Mouse (Mus musculus) embryonic facial prominence, embryonic 12.5 days (tissue): Measurements from ENCODE around the gene Rtn1. TPM values are rescaled to one million over a fixed set of nuclear protein-coding genes. Genes with fewer than 3 reads are reported as not detected.

Source experiments
- ATAC-seq: fragments of 200-750 bp; cut with Nextera tagmentation; 2 replicates; pipeline ENCODE4 v1.8.0; 2017; ENCODE audit not compliant: insufficient number of reproducible peaks, insufficient read depth, low FRiP score, low TSS enrichment
- H3K27ac ChIP-seq: fragments of 300-500 bp; sonication (generic); 2 replicates; pipeline ENCODE4 v1.5.1; 2016; ENCODE audit warnings: mild to moderate bottlenecking
- H3K27me3 ChIP-seq: fragments of 300-500 bp; sonication (generic); 2 replicates; pipeline ENCODE4 v1.6.1; 2016; ENCODE audit warnings: mild to moderate bottlenecking, moderate library complexity
- H3K36me3 ChIP-seq: fragments of 300-500 bp; sonication (generic); 2 replicates; pipeline ENCODE4 v1.6.1; 2016; ENCODE audit warnings: mild to moderate bottlenecking
- H3K4me1 ChIP-seq: fragments of 300-500 bp; sonication (generic); 2 replicates; pipeline ENCODE4 v1.6.1; 2016
- H3K4me2 ChIP-seq: fragments of 300-500 bp; sonication (generic); replicated peaks from 2 replicates; pipeline ENCODE4 v1.6.1; 2016; ENCODE audit warnings: mild to moderate bottlenecking, moderate library complexity
- H3K4me3 ChIP-seq: fragments of 300-500 bp; sonication (generic); 2 replicates; pipeline ENCODE4 v1.5.1; 2016; ENCODE audit warnings: mild to moderate bottlenecking
- H3K9ac ChIP-seq: fragments of 300-500 bp; sonication (generic); 2 replicates; pipeline ENCODE4 v1.6.1; 2016; ENCODE audit warnings: mild to moderate bottlenecking, moderate library complexity
- H3K9me3 ChIP-seq: fragments of 300-500 bp; sonication (generic); 2 replicates; pipeline ENCODE4 v1.6.1; 2016; ENCODE audit warnings: mild to moderate bottlenecking, moderate library complexity
- WGBS: fragments of 180-500 bp; shearing (Covaris S2); methylation state at CpG from one replicate; pipeline ENCODE4 v1.1.7; 2016; 5-methylcytosine and 5-hydroxymethylcytosine counted together
- polyA plus RNA-seq: library from polyadenylated mRNA; unstranded; fragments of >200 nt; fragmentation: Nextera tagmentation; extraction: Ambion mirVana; gene quantifications from 2 replicates; pipeline ENCODE4 v1.2.1, GENCODE M21; 2016

Gene Rtn1
- polyA plus RNA-seq, 1 experiment from 2014 or later, result 89.3 TPM

DNA sequence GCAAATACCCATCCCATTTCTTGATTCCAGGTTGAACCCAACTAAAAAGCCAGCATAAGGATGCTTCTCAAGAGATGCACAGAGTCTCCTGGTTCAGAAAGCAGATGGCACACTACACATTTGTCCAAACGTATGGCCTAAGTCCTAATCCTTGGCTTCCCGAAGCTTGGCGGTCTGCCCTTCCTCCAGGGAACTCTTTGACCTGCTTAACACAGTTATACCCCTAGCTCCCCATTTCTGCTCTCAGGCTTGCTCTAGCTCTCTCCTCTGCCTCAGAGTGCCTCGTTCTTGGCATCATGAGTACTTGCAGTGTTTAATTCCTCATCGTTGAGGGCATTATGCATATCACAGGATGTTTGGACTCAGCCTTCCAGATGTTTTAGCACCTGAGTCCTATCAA is 38.8 kb downstream of the Rtn1 start:
- Histone ChIP-seq H3K9ac (no peak overlapping the region), H3K4me3 (no peak overlapping the region), H3K4me1 (peaks cover 13% of the 10 kb centered on the region; the same call in 1 of the 2 replicates), H3K4me2 (no peak overlapping the region), H3K9me3 (no peaks in the 10 kb centered on the region), H3K36me3 (no peaks in the 10 kb centered on the region), H3K27ac (no peak overlapping the region), H3K27me3 (no peaks in the 10 kb centered on the region)
- ATAC-seq, result no peak
- 82% methylated on average over 5 of the region's 5 CpGs for WGBS

DNA sequence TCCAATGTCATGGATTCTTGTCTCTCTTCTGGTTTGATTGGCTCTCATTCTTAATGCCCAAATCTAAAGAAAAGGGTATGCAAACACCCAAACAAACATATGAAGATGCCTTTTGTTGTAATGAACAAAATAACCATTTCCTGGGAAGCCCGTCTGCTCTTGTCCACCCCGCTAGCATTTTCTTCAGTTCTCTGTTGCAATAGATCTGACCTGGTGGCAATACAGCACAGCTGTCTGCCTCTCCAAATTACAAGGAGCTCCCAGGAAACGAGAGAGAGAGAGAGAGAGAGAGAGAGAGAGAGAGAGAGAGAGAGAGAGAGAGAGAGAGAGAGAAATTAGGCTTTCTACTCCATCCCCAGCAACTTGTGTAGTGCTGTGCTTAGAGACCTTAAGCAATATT is 42.1 kb downstream of the Rtn1 start:
- Histone ChIP-seq H3K4me3 (no peak overlapping the region), H3K9ac (no peak overlapping the region), H3K36me3 (no peaks in the 10 kb centered on the region), H3K27me3 (no peaks in the 10 kb centered on the region), H3K4me2 (no peak overlapping the region), H3K27ac (no peak overlapping the region), H3K9me3 (no peaks in the 10 kb centered on the region), H3K4me1 (no peaks in the 10 kb centered on the region)
- ATAC-seq, result no peak
- WGBS, result 57% methylated on average over 3 of the region's 3 CpGs

DNA sequence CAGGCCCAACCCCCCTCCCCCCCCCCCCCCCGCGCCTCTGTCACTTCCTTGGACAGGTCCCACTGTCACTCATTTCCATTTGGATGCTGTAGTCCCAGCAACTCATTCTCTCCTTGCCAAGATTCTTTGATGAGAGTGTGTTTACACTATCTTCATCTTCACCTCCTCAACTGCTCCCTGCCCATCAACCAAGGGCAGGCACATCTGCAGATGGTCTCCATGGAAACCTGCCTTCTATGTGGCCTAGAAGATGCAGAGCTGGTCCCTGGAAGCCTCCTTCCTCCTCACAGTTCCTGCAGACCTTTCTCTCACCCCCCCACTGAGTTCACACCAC is 42.8 kb downstream of the Rtn1 start:
- Histone ChIP-seq H3K9me3 (no peaks in the 10 kb centered on the region), H3K4me3 (no peak overlapping the region), H3K36me3 (no peaks in the 10 kb centered on the region), H3K4me2 (no peak overlapping the region), H3K27me3 (no peaks in the 10 kb centered on the region), H3K9ac (no peak overlapping the region), H3K4me1 (no peaks in the 10 kb centered on the region), H3K27ac (no peak overlapping the region)
- WGBS, result 86% methylated on average over 1 of the region's 2 CpGs
- no peak for ATAC-seq

DNA sequence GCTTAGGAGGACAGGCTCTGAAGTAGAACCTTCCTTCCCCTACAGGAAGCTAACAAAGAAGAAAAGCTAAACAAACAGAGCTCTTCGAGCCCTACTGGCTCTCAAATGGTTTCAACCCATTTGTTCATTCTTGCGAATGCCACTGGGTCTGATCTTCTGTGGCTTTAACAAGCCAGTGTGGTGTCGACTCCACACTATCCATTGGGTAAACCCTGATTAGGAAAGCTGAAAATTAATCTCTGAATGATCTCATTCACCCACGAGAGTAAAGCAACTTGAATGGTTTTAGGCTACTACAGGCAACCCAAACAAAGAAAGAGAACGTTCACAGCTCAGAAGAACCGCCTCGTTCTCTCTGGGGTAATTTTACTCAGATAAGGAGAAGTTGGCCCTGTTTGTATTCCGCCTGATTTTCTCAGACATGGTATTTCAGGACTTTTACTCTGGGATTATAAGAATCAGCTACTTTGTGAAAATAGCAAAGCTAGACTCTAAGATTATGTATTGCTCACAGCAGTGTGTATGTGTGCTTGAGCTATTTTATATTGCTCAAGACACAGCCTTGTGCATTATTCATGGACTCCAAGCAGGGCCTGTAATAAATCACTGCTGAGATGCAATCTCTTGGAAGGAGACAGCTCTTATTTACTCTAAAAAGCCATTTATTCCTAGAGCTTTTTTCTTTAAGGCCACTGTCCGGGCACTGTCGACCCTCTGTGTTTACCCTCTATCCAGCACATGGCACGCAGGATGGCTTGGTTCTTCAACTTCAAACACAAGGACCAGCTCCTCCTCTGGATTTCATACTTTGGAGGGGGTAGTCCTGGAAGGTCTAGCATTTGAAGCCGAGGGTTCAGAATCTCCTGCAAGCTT is 43.4 kb downstream of the Rtn1 start:
- ATAC-seq, result no peak
- no peak overlapping the region for H3K9ac ChIP-seq
- WGBS, result 70% methylated on average over 12 of the region's 12 CpGs
- no peak overlapping the region for H3K27ac ChIP-seq
- H3K27me3 ChIP-seq, result no peaks in the 10 kb centered on the region
- no peaks in the 10 kb centered on the region for H3K36me3 ChIP-seq
- H3K4me3 ChIP-seq, result no peak overlapping the region
- peaks cover 3% of the 10 kb centered on the region; the same call in 1 of the 2 replicates for H3K4me1 ChIP-seq
- H3K9me3 ChIP-seq, result no peaks in the 10 kb centered on the region
- no peak overlapping the region for H3K4me2 ChIP-seq

DNA sequence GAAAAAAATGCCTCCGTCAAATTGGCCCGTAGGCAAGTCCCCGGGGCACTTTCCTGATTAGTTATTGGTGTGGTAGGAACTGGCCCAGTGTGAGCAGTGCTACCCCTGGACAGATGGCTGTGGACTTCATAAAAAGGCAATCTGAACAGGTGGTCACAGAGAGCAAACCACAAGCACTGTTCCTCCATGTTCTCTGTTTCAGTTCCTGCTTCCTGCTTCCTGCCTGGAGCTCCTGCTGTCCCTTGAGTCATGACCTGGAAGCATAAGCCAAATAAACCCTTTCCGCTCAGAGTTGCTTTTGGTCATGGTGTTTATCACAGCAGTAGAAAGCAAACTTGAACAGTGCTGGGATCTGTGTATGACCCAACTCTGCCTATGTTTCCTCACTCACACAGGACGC is 44.3 kb downstream of the Rtn1 start:
- Histone ChIP-seq H3K27ac (no peak overlapping the region), H3K9me3 (no peaks in the 10 kb centered on the region), H3K27me3 (no peaks in the 10 kb centered on the region), H3K4me3 (no peak overlapping the region), H3K4me2 (no peak overlapping the region), H3K4me1 (peaks cover 3% of the 10 kb centered on the region; the same call in 1 of the 2 replicates), H3K9ac (no peak overlapping the region), H3K36me3 (no peaks in the 10 kb centered on the region)
- WGBS, result 88% methylated on average over 5 of the region's 5 CpGs
- ATAC-seq, result no peak

DNA sequence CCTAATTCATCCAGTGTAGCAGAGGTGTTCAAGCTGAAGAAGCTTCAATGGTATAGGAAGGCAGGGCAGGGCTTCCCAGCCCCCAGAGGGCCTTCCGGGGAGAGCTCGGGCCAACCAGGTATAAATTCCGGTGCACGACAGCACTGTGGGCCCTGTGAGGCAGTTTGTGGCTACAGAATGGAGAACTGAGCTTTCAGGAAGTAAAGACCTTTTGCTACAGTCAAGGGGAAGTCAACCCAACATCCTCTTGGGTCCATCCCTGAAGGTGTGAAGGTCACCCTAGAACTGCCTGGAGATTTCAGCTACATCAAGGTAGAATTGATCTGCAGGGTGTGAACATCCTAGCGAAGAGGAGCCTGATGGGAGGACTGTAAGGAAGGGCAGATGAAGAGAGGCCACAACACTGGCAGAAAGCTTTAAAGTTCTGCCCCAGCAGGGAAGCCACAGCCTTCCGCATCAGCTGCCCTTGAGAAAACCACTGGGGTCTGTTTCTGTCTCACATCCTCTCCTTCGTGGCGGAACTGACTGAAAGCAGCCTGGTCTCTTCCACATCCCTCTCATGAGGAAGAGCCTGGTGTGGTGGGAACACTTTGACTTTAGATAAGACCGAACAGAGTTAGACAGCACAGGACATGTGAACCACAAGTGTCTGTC is 47.0 kb downstream of the Rtn1 start:
- Histone ChIP-seq H3K9me3 (no peaks in the 10 kb centered on the region), H3K4me3 (no peak overlapping the region), H3K27ac (no peak overlapping the region), H3K36me3 (no peaks in the 10 kb centered on the region), H3K9ac (no peak overlapping the region), H3K4me2 (no peak overlapping the region), H3K4me1 (peaks cover 3% of the 10 kb centered on the region; the same call in 1 of the 2 replicates), H3K27me3 (no peaks in the 10 kb centered on the region)
- no peak for ATAC-seq
- WGBS, result 70% methylated on average over 9 of the region's 9 CpGs

DNA sequence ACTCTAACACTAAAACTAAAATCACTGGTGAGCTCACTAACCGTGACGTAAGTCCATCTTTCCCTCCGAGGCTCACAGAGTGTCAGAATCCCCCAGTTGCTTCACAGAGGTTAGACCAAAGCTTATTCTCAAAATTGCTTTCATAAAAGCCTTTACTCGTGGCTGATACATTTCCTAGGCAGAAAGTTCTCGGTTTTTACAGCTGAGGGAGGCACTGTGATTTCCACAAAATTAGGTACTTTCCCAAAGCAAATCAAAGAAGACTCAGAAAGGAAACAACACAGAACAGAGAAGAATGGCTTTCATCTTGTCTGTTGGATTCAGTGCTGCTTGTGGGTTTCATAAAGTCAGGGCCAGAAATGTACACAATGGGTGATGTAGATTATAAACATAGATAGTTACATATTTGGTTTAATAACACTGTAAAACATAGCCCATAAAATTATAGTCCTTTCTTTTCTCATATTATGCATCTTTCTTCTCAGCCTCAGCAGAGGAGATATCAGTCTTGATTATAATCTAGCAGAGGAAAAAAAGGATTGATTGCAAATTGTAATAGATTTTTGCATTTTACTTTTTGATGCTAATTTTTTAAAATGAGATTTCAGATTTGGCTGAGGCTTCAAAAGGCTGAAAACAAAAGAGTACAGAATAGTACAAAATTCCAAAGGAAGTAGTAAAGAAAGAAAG is 47.8 kb downstream of the Rtn1 start:
- ATAC-seq, result no peak
- no peaks in the 10 kb centered on the region for H3K36me3 ChIP-seq
- H3K9me3 ChIP-seq, result no peaks in the 10 kb centered on the region
- 61% methylated on average over 5 of the region's 5 CpGs for WGBS
- peaks cover 3% of the 10 kb centered on the region; the same call in 1 of the 2 replicates for H3K4me1 ChIP-seq
- no peak overlapping the region for H3K4me2 ChIP-seq
- no peak overlapping the region for H3K27ac ChIP-seq
- no peak overlapping the region for H3K9ac ChIP-seq
- H3K27me3 ChIP-seq, result no peaks in the 10 kb centered on the region
- H3K4me3 ChIP-seq, result no peak overlapping the region

DNA sequence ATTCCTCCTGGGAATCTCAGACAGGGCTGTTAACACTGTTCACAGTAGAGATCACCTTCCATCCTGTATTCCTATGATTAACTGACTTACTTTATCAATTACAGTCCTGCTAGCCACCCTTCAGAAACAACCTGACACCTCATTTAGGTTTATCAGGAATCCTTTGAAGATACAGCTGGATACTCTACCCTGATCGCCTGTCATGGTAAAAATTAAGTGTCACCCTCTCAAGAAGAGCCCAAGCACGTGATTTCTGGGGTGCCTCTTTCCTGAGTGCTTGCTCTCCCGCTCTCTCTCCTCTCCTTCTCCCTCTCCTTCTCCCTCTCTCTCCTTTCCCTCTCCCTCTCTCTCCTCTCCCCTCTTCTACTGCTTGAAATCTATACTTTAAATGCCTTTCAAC is 49.0 kb downstream of the Rtn1 start:
- ATAC-seq, result no peak
- Histone ChIP-seq H3K4me2 (no peak overlapping the region), H3K4me3 (no peak overlapping the region), H3K36me3 (no peaks in the 10 kb centered on the region), H3K27me3 (no peaks in the 10 kb centered on the region), H3K27ac (no peak overlapping the region), H3K9me3 (no peaks in the 10 kb centered on the region), H3K4me1 (peaks cover 3% of the 10 kb centered on the region; the same call in 1 of the 2 replicates), H3K9ac (no peak overlapping the region)
- WGBS, result 53% methylated on average over 3 of the region's 3 CpGs

DNA sequence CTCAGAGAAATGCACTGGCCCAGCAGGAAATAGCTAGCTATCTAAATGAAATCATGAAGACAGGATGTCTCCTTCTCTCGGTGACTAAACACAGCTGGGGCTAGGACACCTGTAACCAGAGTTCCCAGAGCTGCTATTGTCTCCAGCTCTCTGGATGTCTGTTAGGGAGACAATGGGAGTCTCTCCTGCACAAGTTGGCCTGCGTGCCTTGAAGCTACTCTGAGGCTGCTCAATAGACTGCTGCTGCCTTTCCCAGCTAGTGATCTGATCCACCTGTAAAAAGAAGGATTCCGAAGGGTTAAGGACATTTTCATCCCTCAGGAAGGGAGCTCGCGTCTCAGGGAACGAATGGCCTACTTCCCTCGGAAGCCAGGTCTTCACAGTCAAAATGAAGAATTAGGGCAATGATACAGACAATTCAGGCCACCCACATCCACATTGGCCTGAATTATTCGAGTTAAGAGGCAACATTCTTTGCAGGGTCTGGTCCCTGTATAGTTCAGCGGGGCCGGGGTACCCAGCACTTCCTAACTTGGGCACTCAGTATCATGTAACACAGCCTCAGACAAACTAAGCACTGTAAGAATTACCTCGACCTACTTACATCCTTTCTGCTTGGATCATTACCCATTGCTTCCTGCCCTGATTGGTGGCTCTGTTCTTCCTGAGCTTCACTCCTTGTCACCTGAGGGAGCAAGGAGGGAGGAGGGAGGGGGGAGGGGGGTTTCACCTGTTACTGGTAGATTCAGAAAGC is 51.0 kb downstream of the Rtn1 start:
- Histone ChIP-seq H3K9me3 (no peaks in the 10 kb centered on the region), H3K4me1 (peaks cover 3% of the 10 kb centered on the region; the same call in 1 of the 2 replicates), H3K27me3 (no peaks in the 10 kb centered on the region), H3K36me3 (no peaks in the 10 kb centered on the region), H3K27ac (no peak overlapping the region), H3K9ac (no peak overlapping the region), H3K4me2 (no peak overlapping the region), H3K4me3 (no peak overlapping the region)
- ATAC-seq, result no peak
- WGBS, result 39% methylated on average over 11 of the region's 11 CpGs

DNA sequence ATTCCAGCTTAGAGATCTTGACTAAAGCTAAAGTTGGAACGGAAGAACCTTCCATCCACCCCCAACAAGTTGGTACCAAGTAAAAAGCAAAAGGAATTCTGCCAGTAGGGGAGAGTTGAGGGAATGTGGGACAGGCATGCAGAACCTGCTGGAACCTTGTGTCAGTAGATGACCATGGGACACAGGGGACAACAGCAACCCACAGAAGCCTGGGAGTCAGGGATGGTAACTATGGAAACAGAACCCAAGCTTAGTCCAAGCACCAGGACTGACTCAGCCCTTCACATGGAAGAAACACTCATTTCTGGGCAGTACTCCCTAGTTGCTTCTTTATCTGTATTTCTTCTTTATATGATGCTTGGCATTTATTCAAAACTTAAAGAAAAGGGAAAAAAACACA is 54.6 kb downstream of the Rtn1 start:
- H3K9ac ChIP-seq, result no peak overlapping the region
- no peaks in the 10 kb centered on the region for H3K9me3 ChIP-seq
- no peaks in the 10 kb centered on the region for H3K27me3 ChIP-seq
- H3K4me3 ChIP-seq, result no peak overlapping the region
- no peak overlapping the region for H3K27ac ChIP-seq
- 88% methylated on average over 1 of the region's 1 CpGs for WGBS
- no peak for ATAC-seq
- no peaks in the 10 kb centered on the region for H3K36me3 ChIP-seq
- no peaks in the 10 kb centered on the region for H3K4me1 ChIP-seq
- H3K4me2 ChIP-seq, result no peak overlapping the region

DNA sequence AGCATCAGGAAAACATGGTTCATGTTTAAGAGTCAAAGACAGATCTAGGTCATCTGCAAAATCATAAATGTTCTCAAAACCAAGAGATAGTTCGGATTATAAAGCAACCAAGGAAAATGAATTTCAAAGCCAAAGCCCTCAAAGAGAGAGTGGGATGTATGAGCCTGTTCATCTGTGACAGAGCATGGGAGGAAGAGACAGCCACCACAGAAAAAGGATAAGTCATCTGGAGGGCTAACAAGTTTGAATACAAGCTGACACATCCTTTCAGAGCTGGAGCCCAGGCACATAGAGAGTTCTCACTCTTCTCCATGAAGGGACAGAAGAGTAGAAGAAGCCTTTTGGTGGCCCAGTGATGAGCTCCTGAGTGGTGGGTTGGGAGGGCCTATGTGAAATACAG is 55.3 kb downstream of the Rtn1 start:
- Histone ChIP-seq H3K27ac (no peak overlapping the region), H3K9ac (no peak overlapping the region), H3K4me2 (no peak overlapping the region), H3K4me3 (no peak overlapping the region), H3K4me1 (no peaks in the 10 kb centered on the region), H3K27me3 (no peaks in the 10 kb centered on the region), H3K36me3 (no peaks in the 10 kb centered on the region), H3K9me3 (no peaks in the 10 kb centered on the region)
- WGBS, result 88% methylated on average over 1 of the region's 1 CpGs
- ATAC-seq, result no peak
